Mouse (Mus musculus): ENCODE data around the gene Col9a1.

DNA sequence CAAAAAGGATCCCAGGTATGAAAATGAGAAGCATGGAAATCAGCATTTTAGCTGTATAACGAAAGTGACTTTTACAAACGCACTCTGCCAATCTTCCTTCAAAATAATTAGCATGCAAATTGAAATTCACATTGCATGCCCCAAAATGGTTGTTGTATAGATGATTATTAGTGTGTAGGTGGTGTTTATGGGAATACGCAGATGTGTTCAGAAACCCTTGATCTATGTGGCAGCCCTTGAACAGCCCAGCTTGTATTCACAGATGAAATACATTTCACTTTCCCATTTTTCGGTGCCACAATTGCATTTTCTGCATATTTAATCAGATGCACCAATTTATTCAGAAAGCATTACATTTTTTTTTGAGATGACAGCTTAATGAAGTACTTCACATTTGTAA lies 14.3 kb downstream of the Col9a1 start:
- TF ChIP-seq CTCF (IDR thresholded peaks at IDR 0.05; ENCODE audit: control insufficient read depth, insufficient read depth, low read length) (no peak), POLR2A (IDR thresholded peaks at IDR 0.05; ENCODE audit: borderline replicate concordance, control insufficient read depth, low read depth, low read length) (no peak)
